Mouse (Mus musculus) embryo, embryonic 10 days (tissue): ENCODE measurements at regions not wholly inside any gene's neighbourhood (a gene's known extent, or its start where the extent isn't known, plus 50 kb on each side); places are given as distances from the start of the nearest gene placed in this dataset.

Source experiments
- DNase-seq: peaks from one replicate; pipeline ENCODE4 v3.0.0-alpha.2; 2015; ENCODE audit warnings: low spot score

DNA sequence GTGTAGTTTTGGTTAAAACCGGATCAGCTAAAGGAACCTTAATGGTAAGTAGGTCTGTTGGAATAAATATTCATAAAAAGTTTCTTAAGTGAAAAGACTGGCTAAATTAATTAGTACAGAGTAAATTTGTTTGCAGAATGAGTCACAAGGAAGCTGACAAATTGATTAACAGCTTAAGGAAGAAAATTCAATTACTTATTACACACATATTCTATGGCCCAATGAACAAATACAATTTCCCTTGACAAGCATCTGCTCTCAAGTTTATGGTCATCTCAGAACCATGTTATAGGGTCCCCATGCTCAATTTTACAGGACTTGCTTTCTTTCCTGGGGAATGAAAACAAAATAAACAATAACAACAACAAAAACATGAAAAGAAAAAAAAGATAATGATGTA, 231.4 kb upstream of the Frg1 start:
- no peak for DNase-seq

GRCm38 (mm10) chr8:41644626-41645025, 227.8 kb upstream of the Frg1 start:
- peak; percentile 7 for DNase-seq

- DNase-seq, result no peak
These were observed 207.0 kb upstream of the Frg1 start for GRCm38 (mm10) chr8:41623841-41624240.

DNA sequence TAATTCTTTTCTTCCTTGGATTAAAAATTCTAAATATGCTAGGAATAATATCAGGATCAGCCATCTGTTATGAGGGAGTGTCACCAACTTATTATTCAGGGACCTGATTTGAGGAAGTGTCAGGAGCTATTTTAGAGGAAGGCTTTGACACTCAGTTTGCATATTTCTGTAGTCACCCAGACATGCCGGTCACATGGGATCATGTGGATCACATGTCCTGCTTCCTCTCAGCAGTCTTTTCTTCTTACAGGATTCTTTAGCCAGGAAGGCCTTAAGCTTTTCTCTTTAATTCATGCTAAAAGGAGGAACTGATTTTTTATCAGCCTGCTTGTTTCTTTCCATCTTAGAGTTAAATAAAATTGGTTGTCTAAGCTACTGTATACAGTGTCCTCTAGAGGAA, 183.4 kb upstream of the Frg1 start:
- DNase-seq, result no peak

GRCm38 (mm10) chr8:41594446-41594845, 177.6 kb upstream of the Frg1 start:
- no peak for DNase-seq

GRCm38 (mm10) chr8:41593666-41594042, 176.8 kb upstream of the Frg1 start:
- no peak for DNase-seq

- DNase-seq, result no peak
These were observed 176.1 kb upstream of the Frg1 start for GRCm38 (mm10) chr8:41592741-41593665.

- DNase-seq, result peak; percentile 17
These were observed 175.3 kb upstream of the Frg1 start for GRCm38 (mm10) chr8:41592174-41592573.

DNA sequence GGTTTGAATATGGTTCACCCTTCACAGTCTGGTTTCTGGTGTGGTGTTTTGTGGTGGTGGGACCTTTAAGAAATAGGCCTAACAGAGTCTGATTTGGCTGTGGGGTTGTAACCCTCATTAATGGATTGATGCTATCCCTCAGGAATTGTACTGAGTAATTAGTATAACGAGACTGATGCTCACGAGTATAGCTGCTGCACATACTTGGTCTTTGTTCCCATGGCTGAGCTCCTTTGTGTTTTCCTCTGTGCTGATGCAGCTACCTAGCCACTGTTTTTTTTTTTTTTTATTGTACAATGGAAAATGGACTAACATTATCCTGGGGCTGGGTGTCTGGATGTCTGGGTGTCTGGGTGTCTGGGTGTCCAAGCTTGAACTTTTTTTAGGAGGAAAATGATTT, 171.3 kb upstream of the Frg1 start:
- DNase-seq, result no peak

GRCm38 (mm10) chr8:41573027-41573885, 156.4 kb upstream of the Frg1 start:
- peak; percentile 81 for DNase-seq

GRCm38 (mm10) chr8:41570566-41570965, 153.7 kb upstream of the Frg1 start:
- no peak for DNase-seq

DNA sequence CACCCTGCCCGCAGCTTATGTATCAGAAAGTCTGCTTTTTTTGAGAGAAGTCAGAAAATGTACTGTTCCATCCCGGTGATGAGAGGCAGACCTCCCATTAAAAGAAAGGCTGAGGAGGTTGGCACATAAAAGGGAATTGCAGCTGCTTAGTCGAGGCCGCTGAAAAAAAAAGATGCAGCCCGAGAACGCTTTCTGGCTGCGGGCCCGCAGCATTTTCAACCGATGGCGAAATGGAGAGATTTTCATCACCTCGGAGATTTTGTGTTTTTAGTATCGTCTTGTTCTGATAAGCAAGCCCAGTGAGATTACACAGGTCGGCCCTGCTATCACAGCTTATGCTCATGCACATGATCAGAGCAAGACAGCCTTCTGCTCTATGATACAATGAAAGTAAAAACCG, 145.1 kb upstream of the Frg1 start:
- no peak for DNase-seq

DNA sequence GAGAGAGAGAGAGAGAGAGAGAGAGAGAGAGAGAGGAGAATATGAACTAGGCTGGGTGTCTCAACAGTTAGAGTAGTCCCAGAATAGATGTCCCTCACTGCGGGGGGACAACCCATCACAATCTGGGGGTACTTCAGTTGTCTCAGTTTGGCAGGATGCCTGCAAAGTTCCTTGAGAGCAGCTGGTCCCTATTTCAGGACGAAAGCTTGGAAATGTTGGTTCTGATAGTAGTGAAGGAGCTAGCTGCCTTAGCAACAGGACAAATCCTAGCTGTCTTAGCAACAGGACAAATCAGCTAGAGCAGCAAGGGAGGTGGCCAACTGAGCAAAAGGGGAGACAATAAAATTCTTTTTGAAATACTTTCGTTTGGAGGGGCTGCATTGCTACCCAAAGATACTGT, 139.9 kb upstream of the Frg1 start:
- DNase-seq, result no peak

GRCm38 (mm10) chr8:41552747-41553534, 136.1 kb upstream of the Frg1 start:
- DNase-seq, result no peak

DNA sequence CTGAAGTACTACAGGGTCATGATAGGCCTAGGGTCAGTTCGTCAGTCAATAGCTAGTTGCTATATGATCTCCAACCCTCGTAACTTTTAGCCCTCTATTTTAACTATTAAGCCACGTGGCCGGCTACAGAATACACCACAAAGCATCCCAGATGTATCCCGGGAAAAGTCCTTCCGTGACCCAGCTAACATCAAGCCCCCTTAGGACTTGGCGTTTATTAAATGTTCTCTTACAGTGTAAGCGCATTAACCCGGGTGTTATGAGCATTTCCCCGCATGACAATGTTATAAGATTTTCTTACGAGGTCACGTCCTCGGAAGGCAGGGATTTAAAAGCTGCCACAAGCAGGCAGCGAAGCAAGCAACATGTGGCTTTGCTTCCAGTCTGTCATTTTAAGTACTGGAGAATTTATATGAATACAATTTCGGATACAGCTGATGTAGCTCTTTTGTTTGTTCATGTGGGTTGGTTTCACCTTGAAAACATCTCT, 135.1 kb upstream of the Frg1 start:
- no peak for DNase-seq

GRCm38 (mm10) chr8:41550095-41550420, 133.2 kb upstream of the Frg1 start:
- no peak for DNase-seq

DNA sequence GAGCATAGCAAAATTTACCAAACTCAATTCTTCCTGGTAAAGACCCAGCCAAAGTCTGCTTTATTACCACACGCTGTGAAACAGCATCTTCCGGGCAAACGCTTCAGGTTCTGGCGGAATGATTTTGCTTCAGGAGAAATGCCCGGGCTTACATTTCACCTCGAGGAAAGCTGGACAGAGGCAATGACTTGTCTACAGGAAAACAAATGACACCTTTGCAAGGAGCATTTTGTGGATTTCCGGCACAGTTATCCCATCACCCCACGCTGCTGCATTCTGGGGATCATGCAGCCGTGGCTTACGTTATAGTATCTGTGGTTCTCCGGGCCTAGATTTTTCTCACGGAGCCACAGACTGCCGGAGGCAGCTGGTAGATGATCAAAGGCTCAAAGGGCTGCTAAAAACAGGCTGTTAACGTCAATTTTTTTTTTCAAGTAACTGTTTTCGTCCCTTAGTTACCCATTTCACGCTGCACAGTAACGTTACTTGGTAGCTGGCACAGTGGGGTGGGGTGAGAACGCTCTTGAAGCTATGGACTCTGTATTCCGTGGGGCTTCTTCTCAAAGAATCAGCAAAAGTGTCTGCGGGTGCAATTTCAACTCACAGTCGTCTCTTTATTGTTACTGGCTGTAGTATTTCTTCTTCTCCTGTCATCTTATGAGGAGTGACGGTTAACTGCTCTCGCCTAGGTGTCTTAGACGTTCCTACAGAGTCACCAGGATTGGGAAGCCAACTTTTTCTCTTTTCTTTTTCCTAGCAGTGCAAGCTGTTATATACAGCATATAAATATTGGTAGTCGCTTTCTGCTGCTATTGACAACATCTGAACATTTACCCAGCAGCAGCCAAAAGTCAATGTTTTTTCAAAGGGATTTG, 132.6 kb upstream of the Frg1 start:
- DNase-seq, result no peak

DNA sequence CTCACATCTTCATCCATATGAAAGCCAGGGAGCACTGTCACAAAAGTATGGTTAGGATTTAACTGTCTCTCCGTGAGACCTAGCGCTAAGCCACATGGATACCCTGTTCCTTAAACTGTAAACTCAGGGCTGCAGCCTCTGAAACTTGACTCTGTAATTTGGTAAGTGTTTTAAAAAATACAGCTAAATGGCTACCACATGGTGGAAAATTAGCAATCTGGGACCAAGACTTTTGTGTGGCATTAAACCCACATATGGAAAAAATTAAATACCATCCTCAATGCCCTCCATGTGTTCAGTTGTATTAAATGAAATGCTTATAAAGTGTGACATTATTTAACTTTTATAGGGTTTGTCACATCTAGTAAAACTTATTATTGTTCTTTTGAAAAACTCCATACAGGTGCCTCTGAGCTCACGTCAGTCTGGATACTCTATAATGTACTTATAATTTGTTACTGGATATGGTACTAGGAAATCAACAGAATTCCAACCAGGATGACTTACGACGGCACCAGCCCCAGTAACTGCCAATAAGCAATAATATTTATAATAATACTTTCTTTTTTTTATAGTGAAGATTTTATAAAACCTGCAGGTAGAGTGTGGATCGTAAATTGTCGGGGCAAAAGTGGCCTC, 131.0 kb upstream of the Frg1 start:
- peak; percentile 38 for DNase-seq

- DNase-seq, result no peak
These were observed 115.3 kb upstream of the Frg1 start for GRCm38 (mm10) chr8:41532212-41532611.

DNA sequence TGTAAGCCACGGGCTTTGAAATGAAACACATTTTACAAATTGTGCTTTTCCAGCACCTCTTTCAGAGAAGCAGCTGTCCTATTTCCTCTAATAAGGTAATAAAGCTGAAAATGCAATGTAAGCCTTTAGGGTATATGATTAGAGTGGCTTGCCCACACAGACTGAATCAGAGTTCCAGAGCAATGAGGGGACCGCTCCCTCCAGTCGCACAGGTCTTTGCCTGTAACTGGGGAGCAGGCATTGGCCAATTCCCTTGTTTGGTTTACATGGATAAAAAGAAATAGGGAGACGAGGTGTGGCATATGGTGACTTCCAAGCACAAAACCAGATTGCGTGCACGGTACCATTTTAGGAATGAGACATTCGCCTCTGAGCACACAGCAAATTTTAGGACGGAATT, 112.7 kb upstream of the Frg1 start:
- DNase-seq, result no peak

GRCm38 (mm10) chr8:41526283-41526682, 109.4 kb upstream of the Frg1 start:
- no peak for DNase-seq
